Mouse (Mus musculus) midbrain, postnatal 0 days (tissue): ENCODE results near the gene Mfap5. TPM values are rescaled to one million over a fixed set of nuclear protein-coding genes. Genes with fewer than 3 reads are reported as not detected.
"Not testable (repeated sequence)": the region's sequence is repeated elsewhere in the genome, so short reads cannot be mapped to it uniquely, and the experiment has no call there.

Source experiments
- ATAC-seq: fragments of 200-750 bp; cut with Nextera tagmentation; 2 replicates; pipeline ENCODE4 v1.8.0; 2017; ENCODE audit warnings: moderate number of reproducible peaks, mild to moderate bottlenecking, moderate TSS enrichment, moderate library complexity; ENCODE audit not compliant: low FRiP score
- DNase-seq: peaks from one replicate; pipeline ENCODE4 v3.0.0-alpha.2; 2015; ENCODE audit warnings: low spot score
- H3K27ac ChIP-seq: fragments of 300-500 bp; sonication (generic); 2 replicates; pipeline ENCODE4 v1.5.1; 2014; ENCODE audit warnings: low read depth, mild to moderate bottlenecking, low read length, mixed read lengths
- H3K27me3 ChIP-seq: fragments of 300-500 bp; sonication (generic); 2 replicates; pipeline ENCODE4 v1.6.1; 2014; ENCODE audit warnings: low read length, control low read depth, mixed read lengths; ENCODE audit not compliant: insufficient read depth
- H3K36me3 ChIP-seq: fragments of 300-500 bp; sonication (generic); 2 replicates; pipeline ENCODE4 v1.6.1; 2014; ENCODE audit warnings: low read length, control low read depth, mixed read lengths; ENCODE audit not compliant: insufficient read depth
- H3K4me1 ChIP-seq: fragments of 300-500 bp; sonication (generic); 2 replicates; pipeline ENCODE4 v1.6.1; 2014; ENCODE audit warnings: mild to moderate bottlenecking, control low read depth, antibody characterized with exemption, low read length, mixed read lengths; ENCODE audit not compliant: insufficient read depth
- H3K4me2 ChIP-seq: fragments of 300-500 bp; sonication (generic); 2 replicates; pipeline ENCODE4 v1.6.1; 2014; ENCODE audit warnings: low read depth, mild to moderate bottlenecking, low read length, mixed read lengths; ENCODE audit not compliant: poor library complexity, severe bottlenecking
- H3K4me3 ChIP-seq: fragments of 300-500 bp; sonication (generic); 2 replicates; pipeline ENCODE4 v1.5.1; 2014; ENCODE audit warnings: low read depth, mild to moderate bottlenecking, low read length, moderate library complexity
- H3K9ac ChIP-seq: fragments of 300-500 bp; sonication (generic); replicated peaks from 2 replicates; pipeline ENCODE4 v1.6.1; 2014; ENCODE audit warnings: mild to moderate bottlenecking, low read length, moderate library complexity, mixed read lengths; ENCODE audit not compliant: poor library complexity, severe bottlenecking
- H3K9me3 ChIP-seq: fragments of 300-500 bp; sonication (generic); 2 replicates; pipeline ENCODE4 v1.6.1; 2016; ENCODE audit warnings: low read length, control low read depth
- CTCF ChIP-seq: IDR thresholded peaks from 2 replicates; pipeline ENCODE4 v1.5.1; 2016; ENCODE audit warnings: antibody characterized with exemption, mild to moderate bottlenecking
- WGBS: fragments of 180-500 bp; shearing (Covaris S2); extraction: QIAGEN DNeasy Blood & Tissue Kit; methylation state at CpG from one replicate; pipeline ENCODE4 v1.1.7; 2014; 5-methylcytosine and 5-hydroxymethylcytosine counted together
- polyA plus RNA-seq: library from polyadenylated mRNA; unstranded; fragments of >200 nt; fragmentation: Nextera tagmentation; extraction: Ambion mirVana; gene quantifications from 2 replicates; pipeline ENCODE4 v1.2.1, GENCODE M21; 2015
- total RNA-seq: library from RNA; depleted of rRNA; stranded (reverse); fragments of >200 nt; gene quantifications from 2 replicates; pipeline ENCODE4 v1.2.3, GENCODE M21; 2014

Gene Mfap5
- total and polyA plus RNA-seq, 2 experiments from 2014 or later: 1.9 to 10.1 TPM

GRCm38 (mm10) chr6:122505041-122505440 lies 604 bp upstream of the Mfap5 start:
- Histone ChIP-seq H3K4me1 (no peaks in the 10 kb centered on the region), H3K4me3 (no peak overlapping the region), H3K27ac (no peak overlapping the region), H3K4me2 (no peak overlapping the region), H3K27me3 (no peaks in the 10 kb centered on the region), H3K9ac (no peak overlapping the region), H3K9me3 (no peaks in the 10 kb centered on the region), H3K36me3 (no peaks in the 10 kb centered on the region)
- DNase-seq (no peak), ATAC-seq (no peak)
- 82% methylated on average over 4 of the region's 4 CpGs for WGBS
- no peak for TF ChIP-seq CTCF

- ATAC-seq (no peak), DNase-seq (no peak)
- Histone ChIP-seq H3K36me3 (no peaks in the 10 kb centered on the region), H3K4me1 (no peaks in the 10 kb centered on the region), H3K9me3 (no peaks in the 10 kb centered on the region), H3K4me3 (no peak overlapping the region), H3K9ac (no peak overlapping the region), H3K27me3 (no peaks in the 10 kb centered on the region), H3K27ac (no peak overlapping the region), H3K4me2 (no peak overlapping the region)
- TF ChIP-seq CTCF: no peak
- 83% methylated on average over 8 of the region's 8 CpGs for WGBS
These were observed 2.8 kb downstream of the Mfap5 start for GRCm38 (mm10) chr6:122508494-122508893.

GRCm38 (mm10) chr6:122512914-122513878 lies 7.6 kb downstream of the Mfap5 start:
- 75% methylated on average over 12 of the region's 12 CpGs for WGBS
- H3K27ac ChIP-seq: no peak overlapping the region
- no peak for TF ChIP-seq CTCF

GRCm38 (mm10) chr6:122514312-122514711 lies 8.7 kb downstream of the Mfap5 start:
- Histone ChIP-seq H3K4me2 (no peak overlapping the region), H3K4me3 (no peak overlapping the region), H3K9me3 (no peaks in the 10 kb centered on the region), H3K36me3 (no peaks in the 10 kb centered on the region), H3K4me1 (no peaks in the 10 kb centered on the region), H3K27ac (no peak overlapping the region), H3K27me3 (no peaks in the 10 kb centered on the region), H3K9ac (no peak overlapping the region)
- 77% methylated on average over 3 of the region's 3 CpGs for WGBS
- no peak for ATAC-seq
- no peak for TF ChIP-seq CTCF
- no peak for DNase-seq

More at GRCm38 (mm10) chr6:122512914-122513878, 7.6 kb downstream of the Mfap5 start:
- H3K4me3 ChIP-seq: no peak overlapping the region
- H3K4me2 ChIP-seq: no peak overlapping the region
- ATAC-seq (no peak), DNase-seq (no peak)
- no peaks in the 10 kb centered on the region for H3K36me3 ChIP-seq
- H3K27me3 ChIP-seq: no peaks in the 10 kb centered on the region
- no peaks in the 10 kb centered on the region for H3K4me1 ChIP-seq
- H3K9me3 ChIP-seq: no peaks in the 10 kb centered on the region
- no peak overlapping the region for H3K9ac ChIP-seq

- DNase-seq, H3K36me3 ChIP-seq, H3K9me3 ChIP-seq, H3K9ac ChIP-seq, H3K4me1 ChIP-seq, H3K27me3 ChIP-seq, H3K4me3 ChIP-seq, H3K27ac ChIP-seq, ATAC-seq, H3K4me2 ChIP-seq: not testable (repeated sequence)
- WGBS: 87% methylated on average over 2 of the region's 2 CpGs
These were observed 10.1 kb downstream of the Mfap5 start for GRCm38 (mm10) chr6:122515762-122516161.

- no peaks in the 10 kb centered on the region for H3K27me3 ChIP-seq
- no peaks in the 10 kb centered on the region for H3K36me3 ChIP-seq
- H3K9ac ChIP-seq: no peak overlapping the region
- no peak overlapping the region for H3K27ac ChIP-seq
- H3K4me2 ChIP-seq: no peak overlapping the region
- no peak for DNase-seq
- WGBS: 100% methylated on average over 1 of the region's 1 CpGs
- ATAC-seq: no peak
- no peaks in the 10 kb centered on the region for H3K9me3 ChIP-seq
- H3K4me1 ChIP-seq: no peaks in the 10 kb centered on the region
- TF ChIP-seq CTCF: no peak
- H3K4me3 ChIP-seq: no peak overlapping the region
These were observed 12.0 kb downstream of the Mfap5 start for GRCm38 (mm10) chr6:122517668-122518067.
